Mouse (Mus musculus) forebrain, embryonic 13.5 days (tissue): ENCODE results near the gene Abcc2. TPM values are rescaled to one million over a fixed set of nuclear protein-coding genes. Genes with fewer than 3 reads are reported as not detected.
A peak's percentile ranks its signal among the peaks of the same experiment; 100 is the strongest.

ENCODE experiments used
- ATAC-seq: fragments of 200-750 bp; cut with Nextera tagmentation; 2 replicates; pipeline ENCODE4 v1.8.0; 2017
- H3K27ac ChIP-seq: fragments of 300-500 bp; sonication (generic); 2 replicates; pipeline ENCODE4 v1.5.1; 2015; ENCODE audit warnings: inconsistent platforms, mild to moderate bottlenecking, moderate library complexity
- H3K27me3 ChIP-seq: fragments of 300-500 bp; sonication (generic); 2 replicates; pipeline ENCODE4 v1.6.1; 2015; ENCODE audit warnings: mild to moderate bottlenecking, inconsistent platforms
- H3K36me3 ChIP-seq: fragments of 300-500 bp; sonication (generic); 2 replicates; pipeline ENCODE4 v1.6.1; 2015; ENCODE audit warnings: mild to moderate bottlenecking, inconsistent platforms; ENCODE audit not compliant: poor library complexity, severe bottlenecking
- H3K4me1 ChIP-seq: fragments of 300-500 bp; sonication (generic); 2 replicates; pipeline ENCODE4 v1.6.1; 2015; ENCODE audit warnings: inconsistent platforms
- H3K4me2 ChIP-seq: fragments of 300-500 bp; sonication (generic); 2 replicates; pipeline ENCODE4 v1.6.1; 2015; ENCODE audit warnings: inconsistent platforms, mild to moderate bottlenecking, moderate library complexity
- H3K4me3 ChIP-seq: fragments of 300-500 bp; sonication (generic); 2 replicates; pipeline ENCODE4 v1.5.1; 2015; ENCODE audit warnings: mild to moderate bottlenecking, inconsistent platforms
- H3K9ac ChIP-seq: fragments of 300-500 bp; sonication (generic); 2 replicates; pipeline ENCODE4 v1.6.1; 2015; ENCODE audit warnings: mild to moderate bottlenecking, inconsistent platforms
- H3K9me3 ChIP-seq: fragments of 300-500 bp; sonication (generic); replicated peaks from 2 replicates; pipeline ENCODE4 v1.6.1; 2016; ENCODE audit warnings: inconsistent platforms
- WGBS: fragments of 180-500 bp; shearing (Covaris S2); methylation state at CpG from one replicate; pipeline ENCODE4 v1.1.7; 2015; 5-methylcytosine and 5-hydroxymethylcytosine counted together
- polyA plus RNA-seq: library from polyadenylated mRNA; unstranded; fragments of >200 nt; fragmentation: Nextera tagmentation; extraction: Ambion mirVana; gene quantifications from 2 replicates; pipeline ENCODE4 v1.2.1, GENCODE M21; 2015

Gene Abcc2
- polyA plus RNA-seq, 1 experiment from 2014 or later: not detected

GRCm38 (mm10) chr19:43875996-43876395 lies 94.0 kb downstream of the Abcc2 start:
- no peak for ATAC-seq
- H3K9ac ChIP-seq: 0 out of 2 replicates have a peak overlapping the region, but pooled peaks have one; percentile 9
- H3K27me3 ChIP-seq: no peaks in the 10 kb centered on the region
- H3K27ac ChIP-seq: no peak overlapping the region
- no peaks in the 10 kb centered on the region for H3K9me3 ChIP-seq
- 14% methylated on average over 2 of the region's 2 CpGs for WGBS
- no peak overlapping the region for H3K4me3 ChIP-seq
- peaks cover 38% of the 10 kb centered on the region for H3K36me3 ChIP-seq
- peaks cover 47% of the 10 kb centered on the region for H3K4me1 ChIP-seq
- H3K4me2 ChIP-seq: peak overlapping the region; percentile 3; the same call in 1 of the 2 replicates

GRCm38 (mm10) chr19:43877364-43877763 lies 95.4 kb downstream of the Abcc2 start:
- no peak for ATAC-seq
- peaks cover 24% of the 10 kb centered on the region for H3K36me3 ChIP-seq
- H3K4me2 ChIP-seq: peak overlapping the region; percentile 11
- no peak overlapping the region for H3K4me3 ChIP-seq
- no peak overlapping the region for H3K9ac ChIP-seq
- WGBS: 69% methylated on average over 8 of the region's 8 CpGs
- no peaks in the 10 kb centered on the region for H3K9me3 ChIP-seq
- H3K4me1 ChIP-seq: peaks cover 47% of the 10 kb centered on the region
- H3K27me3 ChIP-seq: no peaks in the 10 kb centered on the region
- no peak overlapping the region for H3K27ac ChIP-seq

DNA sequence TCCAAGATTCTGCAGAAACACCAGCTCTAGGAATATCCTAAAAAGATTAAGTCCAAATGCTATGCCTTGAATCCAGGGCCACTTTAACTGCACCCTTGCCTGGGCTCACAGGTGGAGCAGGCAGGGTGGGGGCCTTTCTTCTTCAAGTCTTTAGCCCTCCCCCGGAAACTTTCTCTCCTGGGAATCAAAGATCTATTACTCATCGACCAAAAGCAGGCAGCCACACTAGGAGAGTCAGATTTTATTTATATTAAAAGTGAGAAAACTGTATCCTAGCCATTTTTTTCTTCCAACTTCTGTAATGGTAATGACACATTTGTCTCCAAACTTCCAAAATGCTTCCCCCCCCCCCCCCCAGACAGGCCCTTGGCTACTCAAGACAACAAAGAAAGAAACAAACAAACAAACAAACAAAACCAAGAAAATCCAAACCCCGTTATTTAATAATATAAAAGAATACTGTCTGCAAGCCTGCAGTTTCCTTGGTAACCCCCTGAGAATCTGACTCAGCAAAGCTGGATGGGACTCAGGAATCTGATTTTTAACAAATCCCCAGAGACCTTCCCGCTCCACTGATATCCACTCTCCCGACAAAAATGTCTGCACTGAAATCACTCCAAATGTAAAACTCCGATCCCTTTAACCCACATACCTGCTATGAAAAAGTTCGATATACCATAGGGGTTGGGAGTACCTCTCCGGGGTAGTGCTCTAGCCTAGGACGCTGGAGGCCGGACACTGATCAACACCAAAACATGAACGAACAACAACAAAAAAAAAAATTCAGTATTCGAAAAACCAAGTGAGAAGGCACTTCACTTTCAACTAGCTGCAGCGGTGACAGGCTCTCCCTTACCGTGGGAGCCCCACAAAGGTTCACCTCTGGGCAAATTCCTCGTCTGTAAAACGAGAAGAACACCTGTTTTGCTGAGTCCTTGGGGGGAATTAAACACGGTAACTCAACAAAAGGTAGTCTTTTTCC lies 96.4 kb downstream of the Abcc2 start:
- H3K36me3 ChIP-seq: peaks cover 14% of the 10 kb centered on the region
- H3K4me3 ChIP-seq: peak overlapping the region; percentile 73
- peak overlapping the region; percentile 85 for H3K9ac ChIP-seq
- H3K4me2 ChIP-seq: peak overlapping the region; percentile 80
- H3K9me3 ChIP-seq: no peaks in the 10 kb centered on the region
- H3K4me1 ChIP-seq: peaks cover 55% of the 10 kb centered on the region
- peak overlapping the region; percentile 91 for H3K27ac ChIP-seq
- no peaks in the 10 kb centered on the region for H3K27me3 ChIP-seq
- 5% methylated on average over 17 of the region's 17 CpGs for WGBS
- ATAC-seq: no peak

DNA sequence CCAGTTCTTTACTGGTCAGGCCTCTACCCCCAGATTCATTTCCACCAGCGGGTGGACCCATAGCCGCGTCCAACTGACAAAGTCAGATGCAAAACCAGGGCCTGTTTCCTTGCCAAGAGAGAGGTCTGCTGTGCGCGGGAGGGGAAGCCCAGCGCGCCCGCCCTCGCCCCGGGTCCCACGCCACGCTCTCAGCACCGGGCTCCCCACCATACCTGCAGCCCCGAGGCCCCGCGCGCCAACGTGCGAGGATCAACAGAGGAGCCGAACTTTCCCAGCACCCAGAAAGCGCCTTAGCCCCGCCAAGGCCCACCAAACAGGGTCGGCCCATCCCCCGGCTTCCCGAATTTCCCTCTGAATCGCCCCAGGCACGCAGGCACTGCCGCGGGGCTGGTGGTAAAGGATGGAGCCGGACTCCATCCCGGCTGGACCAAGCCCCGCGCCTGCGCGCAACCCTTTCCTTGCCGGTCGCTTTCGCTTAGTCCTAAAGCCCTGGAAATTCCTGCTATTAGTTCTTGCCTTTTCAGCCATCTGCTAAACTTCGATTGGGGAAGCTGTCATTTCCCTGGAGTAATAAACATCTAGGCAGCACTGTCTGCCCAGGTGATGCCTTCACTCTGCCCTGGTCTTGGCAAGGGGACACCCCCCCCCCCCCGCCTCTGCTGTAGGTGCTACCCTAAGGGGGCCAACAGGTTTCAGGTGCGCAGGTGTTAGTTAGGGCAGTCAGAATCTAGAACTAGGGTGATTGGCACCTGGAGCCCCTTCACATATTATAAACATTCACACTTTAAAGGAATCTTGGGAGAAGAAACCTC lies 97.6 kb downstream of the Abcc2 start:
- Histone ChIP-seq H3K4me3 (peak overlapping the region; percentile 73), H3K9ac (peak overlapping the region; percentile 85), H3K4me2 (peak overlapping the region; percentile 80), H3K27ac (peak overlapping the region; percentile 91), H3K4me1 (peaks cover 57% of the 10 kb centered on the region), H3K27me3 (no peaks in the 10 kb centered on the region), H3K36me3 (peaks cover 3% of the 10 kb centered on the region), H3K9me3 (no peaks in the 10 kb centered on the region)
- ATAC-seq: peak; percentile 92
- 2% methylated on average over 41 of the region's 41 CpGs for WGBS

DNA sequence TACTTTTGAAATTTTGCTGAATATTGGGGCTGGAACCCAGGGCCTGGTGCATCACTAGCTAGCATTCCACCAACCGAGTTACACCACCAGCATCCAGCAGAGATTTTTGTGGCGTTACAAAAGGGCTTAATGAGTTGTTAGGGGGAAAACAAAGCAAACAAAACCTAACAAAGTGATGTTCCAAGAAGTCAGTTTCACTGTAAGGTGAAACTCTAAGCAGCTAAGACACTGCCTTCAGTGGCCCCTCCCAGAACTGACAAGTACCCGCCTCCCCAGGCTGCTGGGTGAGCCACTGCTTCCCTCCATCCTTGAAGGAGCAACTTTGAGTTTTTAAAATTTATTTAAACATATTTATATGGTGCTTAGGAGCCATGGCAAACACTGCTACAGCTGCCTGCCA lies 98.4 kb downstream of the Abcc2 start:
- Histone ChIP-seq H3K4me1 (peaks cover 57% of the 10 kb centered on the region), H3K4me3 (no peak overlapping the region), H3K27me3 (no peaks in the 10 kb centered on the region), H3K9ac (no peak overlapping the region), H3K9me3 (no peaks in the 10 kb centered on the region), H3K27ac (no peak overlapping the region), H3K36me3 (no peaks in the 10 kb centered on the region), H3K4me2 (no peak overlapping the region)
- WGBS: 16% methylated on average over 3 of the region's 3 CpGs
- ATAC-seq: no peak

DNA sequence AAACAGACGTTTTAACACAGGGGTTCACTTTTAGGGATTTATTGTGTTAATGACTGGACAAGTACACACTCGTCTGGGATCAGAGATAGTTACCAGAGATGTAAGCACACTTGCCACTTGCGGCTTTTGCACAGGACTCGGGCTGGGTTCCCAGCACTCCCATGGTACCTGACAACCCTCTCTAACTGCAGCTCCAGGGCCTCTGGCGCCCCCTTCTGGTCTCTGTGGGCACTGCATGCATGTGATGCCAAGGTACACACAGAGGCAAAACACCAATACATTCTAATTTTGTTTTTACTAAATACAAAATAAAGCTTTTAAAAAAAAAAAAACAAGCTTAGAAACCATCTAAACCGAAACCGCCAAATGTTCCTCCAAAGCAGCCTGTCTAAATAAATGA lies 99.6 kb downstream of the Abcc2 start:
- Histone ChIP-seq H3K4me1 (peaks cover 46% of the 10 kb centered on the region), H3K27me3 (no peaks in the 10 kb centered on the region), H3K9me3 (no peaks in the 10 kb centered on the region), H3K9ac (no peak overlapping the region), H3K4me3 (no peak overlapping the region), H3K36me3 (no peaks in the 10 kb centered on the region), H3K4me2 (no peak overlapping the region), H3K27ac (no peak overlapping the region)
- WGBS: 88% methylated on average over 7 of the region's 7 CpGs
- no peak for ATAC-seq

- no peaks in the 10 kb centered on the region for H3K27me3 ChIP-seq
- H3K4me3 ChIP-seq: peak overlapping the region; percentile 18
- peak overlapping the region; percentile 48 for H3K4me2 ChIP-seq
- peaks cover 32% of the 10 kb centered on the region for H3K4me1 ChIP-seq
- no peaks in the 10 kb centered on the region for H3K36me3 ChIP-seq
- H3K9me3 ChIP-seq: no peaks in the 10 kb centered on the region
- H3K9ac ChIP-seq: peak overlapping the region; percentile 50; the same call in 1 of the 2 replicates
- H3K27ac ChIP-seq: no peak overlapping the region
- 17% methylated on average over 18 of the region's 18 CpGs for WGBS
- peak; percentile 46; the same call in 1 of the 2 replicates for ATAC-seq
These were observed 101.0 kb downstream of the Abcc2 start for GRCm38 (mm10) chr19:43882895-43883573.

- no peaks in the 10 kb centered on the region for H3K36me3 ChIP-seq
- no peak overlapping the region for H3K9ac ChIP-seq
- H3K4me1 ChIP-seq: peaks cover 16% of the 10 kb centered on the region
- H3K27me3 ChIP-seq: no peaks in the 10 kb centered on the region
- H3K9me3 ChIP-seq: no peaks in the 10 kb centered on the region
- H3K4me3 ChIP-seq: no peak overlapping the region
- WGBS: 76% methylated on average over 13 of the region's 13 CpGs
- H3K4me2 ChIP-seq: no peak overlapping the region
- ATAC-seq: no peak
- no peak overlapping the region for H3K27ac ChIP-seq
These were observed 102.9 kb downstream of the Abcc2 start for GRCm38 (mm10) chr19:43884668-43885498.

GRCm38 (mm10) chr19:43886371-43887099 lies 104.5 kb downstream of the Abcc2 start:
- no peaks in the 10 kb centered on the region for H3K27me3 ChIP-seq
- H3K36me3 ChIP-seq: no peaks in the 10 kb centered on the region
- WGBS: 86% methylated on average over 12 of the region's 12 CpGs
- no peak overlapping the region for H3K27ac ChIP-seq
- H3K4me1 ChIP-seq: peaks cover 10% of the 10 kb centered on the region
- H3K4me3 ChIP-seq: no peak overlapping the region
- H3K9ac ChIP-seq: no peak overlapping the region
- H3K4me2 ChIP-seq: no peak overlapping the region
- H3K9me3 ChIP-seq: no peaks in the 10 kb centered on the region
- no peak for ATAC-seq

- Histone ChIP-seq H3K4me3 (no peak overlapping the region), H3K36me3 (no peaks in the 10 kb centered on the region), H3K27me3 (no peaks in the 10 kb centered on the region), H3K9me3 (no peaks in the 10 kb centered on the region), H3K9ac (no peak overlapping the region), H3K4me2 (no peak overlapping the region), H3K27ac (no peak overlapping the region), H3K4me1 (peaks cover 10% of the 10 kb centered on the region)
- 79% methylated on average over 5 of the region's 5 CpGs for WGBS
- no peak for ATAC-seq
These were observed 105.2 kb downstream of the Abcc2 start for GRCm38 (mm10) chr19:43887242-43887641.
